In genomic region chr7:90947073-90947472, GRCm38 (mm10) we compare ENCODE assay signal across 20 mouse cellular contexts.
DNase-seq lines count a peak whose midpoint lies in the region; ATAC-seq lines count a peak whose summit lies in the region.
"Had no signal": no experiment of that assay in that cellular context is flagged by ENCODE, and none has a peak within 500 bp of the region (broad histone marks: within the 10 kb centered on the region; RNA-seq: fewer than 3 reads in every experiment).

No protein-coding gene starts in this region.

- ATAC-seq in frontal cortex, adult (ENCODE audit: low TSS enrichment) = peak; percentile 64
- ATAC-seq: CD4-positive, CD25-positive, alpha-beta regulatory T cell, adult 4 months; forebrain, embryonic 13.5 days; forebrain, embryonic 15.5 days; Patski had no signal

- DNase-seq in frontal cortex, postnatal 10 days (ENCODE audit: low spot score in 2 of 2) = no peak
- DNase-seq in layer of hippocampus, adult 9-11 months = peak; percentile 5
- no peak for DNase-seq in layer of hippocampus, postnatal 10 days (ENCODE audit: low spot score in 2 of 2)
- peak; percentile 12 for DNase-seq in right cerebral cortex, adult 18-20 months
- DNase-seq in right cerebral cortex, postnatal 36 days (ENCODE audit: low spot score in 2 of 2) = no peak
- DNase-seq in gastrocnemius, adult 8-10 months (ENCODE audit: low spot score in 2 of 2) = no peak
- DNase-seq: adrenal gland, adult 2 months; adrenal gland, postnatal 10 days; adrenal gland, postnatal 25 days; B cell, adult 2 months; cerebellum, adult 11-12 months; cerebellum, adult 2 months; cerebellum, adult 9-10 months; cerebellum, postnatal 10 days; cerebellum, postnatal 25 days had no signal

Comparison
In these comparisons a context has a peak if more than half of its experiments do, and no peak if none do; other contexts are left out.
1. DNase-seq: peak in layer of hippocampus, adult 9-11 months (single experiment) and right cerebral cortex, adult 18-20 months (single experiment); none in frontal cortex, postnatal 10 days (0 of 2), layer of hippocampus, postnatal 10 days (0 of 2), right cerebral cortex, postnatal 36 days (0 of 2) and gastrocnemius, adult 8-10 months (0 of 2).